ENCODE assay signal across 8 mouse cellular contexts in genomic region chr15:31417796-31418685, GRCm38 (mm10). TPM values are rescaled to one million over a fixed set of nuclear protein-coding genes. Genes with fewer than 3 reads are reported as not detected.
DNase-seq lines count a peak whose midpoint lies in the region; ATAC-seq and TF ChIP-seq lines count a peak whose summit lies in the region.

No protein-coding gene starts in this region.

- H3K27me3 ChIP-seq in intestine, embryonic 14.5 days (replicated peaks; ENCODE audit: control insufficient read depth, insufficient read depth, low read length): no peaks in the 10 kb centered on the region
- H3K27me3 ChIP-seq in intestine, postnatal 0 days (replicated peaks; ENCODE audit: control insufficient read depth, insufficient read depth, low read length): no peaks in the 10 kb centered on the region
- no peaks in the 10 kb centered on the region for H3K27me3 ChIP-seq in heart, embryonic 10.5 days (ENCODE audit: insufficient read depth, poor library complexity, severe bottlenecking)
- H3K27me3 ChIP-seq in liver, embryonic 13.5 days: no peaks in the 10 kb centered on the region
- H3K27me3 ChIP-seq in neural tube, embryonic 13.5 days: no peaks in the 10 kb centered on the region

- H3K9me3 ChIP-seq in intestine, embryonic 14.5 days (ENCODE audit: control insufficient read depth, low read length): no peaks in the 10 kb centered on the region
- H3K9me3 ChIP-seq in intestine, postnatal 0 days (ENCODE audit: control insufficient read depth): no peaks in the 10 kb centered on the region
- H3K9me3 ChIP-seq in heart, embryonic 10.5 days: no peaks in the 10 kb centered on the region
- H3K9me3 ChIP-seq in liver, embryonic 13.5 days (replicated peaks): no peaks in the 10 kb centered on the region
- H3K9me3 ChIP-seq in neural tube, embryonic 13.5 days: no peaks in the 10 kb centered on the region

- H3K4me1 ChIP-seq in intestine, embryonic 14.5 days (replicated peaks; ENCODE audit: control insufficient read depth, insufficient read depth, low read length): no peaks in the 10 kb centered on the region
- no peaks in the 10 kb centered on the region for H3K4me1 ChIP-seq in intestine, postnatal 0 days (replicated peaks; ENCODE audit: control insufficient read depth, insufficient read depth, low read length)
- peaks cover 32% of the 10 kb centered on the region for H3K4me1 ChIP-seq in heart, embryonic 10.5 days
- peaks cover 15% of the 10 kb centered on the region for H3K4me1 ChIP-seq in liver, embryonic 13.5 days (replicated peaks)
- peaks cover 2% of the 10 kb centered on the region; the same call in 1 of the 2 replicates for H3K4me1 ChIP-seq in neural tube, embryonic 13.5 days (replicated peaks)

- 46% methylated on average over 21 of the region's 21 CpGs for WGBS in intestine, embryonic 14.5 days
- WGBS in intestine, postnatal 0 days: 46% methylated on average over 21 of the region's 21 CpGs
- 36% methylated on average over 21 of the region's 21 CpGs for WGBS in heart, embryonic 10.5 days
- 13% methylated on average over 21 of the region's 21 CpGs for WGBS in liver, embryonic 13.5 days (ENCODE audit: insufficient replicate concordance)
- 60% methylated on average over 21 of the region's 21 CpGs for WGBS in neural tube, embryonic 13.5 days

- no peak overlapping the region for H3K27ac ChIP-seq in intestine, embryonic 14.5 days (ENCODE audit: low read depth)
- no peak overlapping the region for H3K27ac ChIP-seq in intestine, postnatal 0 days (ENCODE audit: low read depth, low read length)
- peak overlapping the region; percentile 31 for H3K27ac ChIP-seq in heart, embryonic 10.5 days
- no peak overlapping the region for H3K27ac ChIP-seq in liver, embryonic 13.5 days
- peak overlapping the region; percentile 18; the same call in 1 of the 2 replicates for H3K27ac ChIP-seq in neural tube, embryonic 13.5 days (replicated peaks)

- no peaks in the 10 kb centered on the region for H3K36me3 ChIP-seq in intestine, embryonic 14.5 days (ENCODE audit: control insufficient read depth, insufficient read depth, low read length)
- H3K36me3 ChIP-seq in intestine, postnatal 0 days (ENCODE audit: control insufficient read depth, insufficient read depth): no peaks in the 10 kb centered on the region
- H3K36me3 ChIP-seq in heart, embryonic 10.5 days: no peaks in the 10 kb centered on the region
- no peaks in the 10 kb centered on the region for H3K36me3 ChIP-seq in liver, embryonic 13.5 days
- no peaks in the 10 kb centered on the region for H3K36me3 ChIP-seq in neural tube, embryonic 13.5 days

- H3K9ac ChIP-seq in intestine, embryonic 14.5 days (ENCODE audit: low read length): no peak overlapping the region
- H3K9ac ChIP-seq in intestine, postnatal 0 days (ENCODE audit: low read depth, low read length): no peak overlapping the region
- peak overlapping the region; percentile 45 for H3K9ac ChIP-seq in liver, embryonic 13.5 days
- no peak overlapping the region for H3K9ac ChIP-seq in neural tube, embryonic 13.5 days

- no peak for TF ChIP-seq CTCF in intestine, postnatal 0 days (IDR thresholded peaks at IDR 0.05; ENCODE audit: low read depth)

- H3K4me2 ChIP-seq in intestine, embryonic 14.5 days (ENCODE audit: low read length): no peak overlapping the region
- no peak overlapping the region; the same call in 1 of the 2 replicates for H3K4me2 ChIP-seq in intestine, postnatal 0 days (replicated peaks; ENCODE audit: low read depth)
- peak overlapping the region; percentile 59 for H3K4me2 ChIP-seq in liver, embryonic 13.5 days
- peak overlapping the region; percentile 9; the same call in 1 of the 2 replicates for H3K4me2 ChIP-seq in neural tube, embryonic 13.5 days

- no peak for DNase-seq in intestine, embryonic 14.5 days (ENCODE audit: low spot score)
- peak; percentile 77 for DNase-seq in cerebellum, adult 9-10 months
- no peak for DNase-seq in heart, embryonic 10.5 days (ENCODE audit: low spot score)
- DNase-seq in kidney, adult 9 months: peak; percentile 47
- DNase-seq in liver, embryonic 13.5 days: peak; percentile 35
- DNase-seq in testis, postnatal 10 days (ENCODE audit: low spot score): peak; percentile 56

- ATAC-seq in intestine, embryonic 14.5 days (replicated peaks; ENCODE audit: low FRiP score, low TSS enrichment, low read depth): 0 out of 2 replicates have a peak, but pooled peaks have one; percentile 44
- ATAC-seq in intestine, postnatal 0 days: no peak
- ATAC-seq in liver, embryonic 13.5 days (ENCODE audit: low read depth): peak; percentile 79
- ATAC-seq in neural tube, embryonic 13.5 days (ENCODE audit: low read depth): 0 out of 2 replicates have a peak, but pooled peaks have one; percentile 23

- H3K4me3 ChIP-seq in intestine, embryonic 14.5 days (ENCODE audit: low read depth, low read length): no peak overlapping the region
- H3K4me3 ChIP-seq in intestine, postnatal 0 days (ENCODE audit: low read depth, low read length): no peak overlapping the region
- peak overlapping the region; percentile 37 for H3K4me3 ChIP-seq in heart, embryonic 10.5 days
- peak overlapping the region; percentile 23 for H3K4me3 ChIP-seq in liver, embryonic 13.5 days (replicated peaks)
- no peak overlapping the region for H3K4me3 ChIP-seq in neural tube, embryonic 13.5 days

RNA-seq across cellular contexts. Expression of gene Ropn1l, which starts 35.5 kb away (rescaled TPM):
- polyA plus RNA-seq in intestine, embryonic 14.5 days (2014; fragmentation: Nextera tagmentation; extraction: Ambion mirVana): 1.5 and 1.8 TPM in 2 replicates
- 0.69 and 1.2 TPM in 2 replicates for polyA plus RNA-seq in intestine, postnatal 0 days (2015; fragmentation: Nextera tagmentation; extraction: Ambion mirVana)
- 3.4 and 3.7 TPM in 2 replicates for polyA plus RNA-seq in heart, embryonic 10.5 days (2016; fragmentation: Nextera tagmentation; extraction: Ambion mirVana)
- polyA plus RNA-seq in liver, embryonic 13.5 days (2015; fragmentation: Nextera tagmentation; extraction: Ambion mirVana): 2.1 and 2.3 TPM in 2 replicates
- 0.96 and 1.5 TPM in 2 replicates for polyA plus RNA-seq in neural tube, embryonic 13.5 days (2015; fragmentation: Nextera tagmentation; extraction: Ambion mirVana)

RNA-seq across cellular contexts. Expression of gene Ankrd33b, which starts 50.5 kb away (rescaled TPM):
- 0.41 and 0.47 TPM in 2 replicates for polyA plus RNA-seq in intestine, embryonic 14.5 days (2014; fragmentation: Nextera tagmentation; extraction: Ambion mirVana)
- 0.25 and 0.29 TPM in 2 replicates for polyA plus RNA-seq in intestine, postnatal 0 days (2015; fragmentation: Nextera tagmentation; extraction: Ambion mirVana)
- 1.8 and 2.1 TPM in 2 replicates for polyA plus RNA-seq in heart, embryonic 10.5 days (2016; fragmentation: Nextera tagmentation; extraction: Ambion mirVana)
- 0.28 and 0.32 TPM in 2 replicates for polyA plus RNA-seq in liver, embryonic 13.5 days (2015; fragmentation: Nextera tagmentation; extraction: Ambion mirVana)
- polyA plus RNA-seq in neural tube, embryonic 13.5 days (2015; fragmentation: Nextera tagmentation; extraction: Ambion mirVana): 0.83 and 0.99 TPM in 2 replicates

Comparison
In these comparisons a context has a peak if more than half of its experiments do, and no peak if none do; other contexts are left out.
1. DNase-seq: peak in cerebellum, adult 9-10 months (single experiment), kidney, adult 9 months (single experiment), liver, embryonic 13.5 days (single experiment) and testis, postnatal 10 days (single experiment); none in intestine, embryonic 14.5 days (single experiment) and heart, embryonic 10.5 days (single experiment).
2. H3K27ac ChIP-seq: peak in heart, embryonic 10.5 days (single experiment) and neural tube, embryonic 13.5 days (single experiment); none in intestine, embryonic 14.5 days (single experiment), intestine, postnatal 0 days (single experiment) and liver, embryonic 13.5 days (single experiment).
3. H3K4me2 ChIP-seq: peak in liver, embryonic 13.5 days (single experiment) and neural tube, embryonic 13.5 days (single experiment); none in intestine, embryonic 14.5 days (single experiment) and intestine, postnatal 0 days (single experiment).
4. H3K4me3 ChIP-seq: peak in heart, embryonic 10.5 days (single experiment) and liver, embryonic 13.5 days (single experiment); none in intestine, embryonic 14.5 days (single experiment), intestine, postnatal 0 days (single experiment) and neural tube, embryonic 13.5 days (single experiment).